Mouse (Mus musculus) cerebellum, adult 9-11 months (tissue): ENCODE results near the gene Pbx1.
A peak's percentile ranks its signal among the peaks of the same experiment; 100 is the strongest.

Experiments
- DNase-seq: peaks from one replicate; pipeline ENCODE4 v3.0.0; 2022

The Pbx1 gene

GRCm38 (mm10) chr1:168341368-168341767 is 90.7 kb downstream of the Pbx1 start:
- no peak for DNase-seq

GRCm38 (mm10) chr1:168336238-168336818 is 95.7 kb downstream of the Pbx1 start:
- DNase-seq = no peak

DNA sequence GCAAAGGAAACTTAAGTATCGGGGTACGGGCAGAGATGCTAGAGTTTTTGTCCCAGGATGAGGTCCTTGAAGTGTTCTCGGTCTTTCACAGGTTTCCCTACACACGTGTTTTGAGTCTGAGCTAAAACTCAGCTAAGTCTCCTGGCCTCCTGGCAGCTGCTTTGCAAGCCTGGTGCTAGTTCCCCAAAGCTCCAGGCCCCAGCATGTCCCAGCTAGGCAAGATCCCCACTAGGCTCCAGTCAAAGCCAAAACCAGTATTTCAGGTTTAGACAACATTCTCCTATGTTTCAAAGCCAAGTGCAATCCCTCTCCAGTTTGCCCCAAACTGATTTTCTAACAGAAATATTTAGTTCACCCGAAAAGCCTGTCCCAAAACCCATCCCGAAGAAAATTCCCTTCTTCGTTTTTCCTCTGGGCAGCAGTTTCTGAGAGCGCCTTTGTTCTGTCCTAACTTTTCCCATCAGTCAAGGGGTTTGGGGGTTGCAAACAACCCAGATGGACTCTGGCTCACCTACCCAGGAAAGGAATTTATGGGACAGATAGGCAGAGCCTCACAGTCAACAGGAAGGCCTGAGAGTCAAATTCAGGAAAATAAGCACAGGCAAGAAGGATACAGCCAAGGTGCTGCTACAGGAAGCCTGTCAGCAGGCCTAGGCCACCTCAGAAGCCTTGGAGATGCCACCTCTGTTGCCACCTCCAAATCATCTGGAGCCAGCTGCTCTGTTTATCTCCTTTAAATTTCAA is 97.1 kb downstream of the Pbx1 start:
- DNase-seq = no peak

DNA sequence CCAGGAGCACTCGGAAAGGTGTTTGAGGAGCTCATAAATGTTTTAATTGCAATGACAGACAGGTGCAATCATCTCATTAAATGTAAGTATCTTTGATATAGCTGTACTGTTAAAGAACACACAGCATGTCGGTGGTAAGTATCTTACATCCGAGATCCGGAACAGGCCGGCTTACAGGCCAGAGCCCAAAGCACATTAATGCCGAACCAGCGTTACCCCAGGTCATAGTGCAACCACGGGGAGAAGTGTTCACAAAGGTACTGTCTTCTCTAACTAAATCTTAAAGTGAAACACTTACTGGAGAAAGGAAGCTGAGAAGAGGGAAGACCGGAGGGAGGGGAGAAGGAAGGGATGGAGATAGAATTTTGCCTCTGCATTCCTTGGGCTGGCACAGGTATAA is 100.0 kb downstream of the Pbx1 start:
- DNase-seq = no peak

DNA sequence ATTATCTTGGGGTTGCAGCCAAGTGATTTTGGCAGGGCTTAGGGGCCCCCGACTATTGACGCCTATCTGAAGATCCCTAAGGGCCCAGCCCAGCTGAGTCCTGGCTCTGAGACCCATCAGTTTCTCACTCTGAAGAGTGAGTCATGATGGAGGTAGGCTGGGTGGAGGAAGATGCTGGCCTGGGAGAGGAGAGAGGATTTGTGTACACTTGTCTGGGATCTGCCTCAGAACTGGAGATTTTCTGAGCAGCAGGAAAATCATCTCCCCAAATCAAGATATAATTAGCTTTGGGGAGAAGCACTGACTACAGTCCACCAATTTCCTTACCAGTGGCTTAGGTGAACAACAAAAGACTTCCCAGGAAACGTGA is 103.8 kb downstream of the Pbx1 start:
- DNase-seq = no peak

DNA sequence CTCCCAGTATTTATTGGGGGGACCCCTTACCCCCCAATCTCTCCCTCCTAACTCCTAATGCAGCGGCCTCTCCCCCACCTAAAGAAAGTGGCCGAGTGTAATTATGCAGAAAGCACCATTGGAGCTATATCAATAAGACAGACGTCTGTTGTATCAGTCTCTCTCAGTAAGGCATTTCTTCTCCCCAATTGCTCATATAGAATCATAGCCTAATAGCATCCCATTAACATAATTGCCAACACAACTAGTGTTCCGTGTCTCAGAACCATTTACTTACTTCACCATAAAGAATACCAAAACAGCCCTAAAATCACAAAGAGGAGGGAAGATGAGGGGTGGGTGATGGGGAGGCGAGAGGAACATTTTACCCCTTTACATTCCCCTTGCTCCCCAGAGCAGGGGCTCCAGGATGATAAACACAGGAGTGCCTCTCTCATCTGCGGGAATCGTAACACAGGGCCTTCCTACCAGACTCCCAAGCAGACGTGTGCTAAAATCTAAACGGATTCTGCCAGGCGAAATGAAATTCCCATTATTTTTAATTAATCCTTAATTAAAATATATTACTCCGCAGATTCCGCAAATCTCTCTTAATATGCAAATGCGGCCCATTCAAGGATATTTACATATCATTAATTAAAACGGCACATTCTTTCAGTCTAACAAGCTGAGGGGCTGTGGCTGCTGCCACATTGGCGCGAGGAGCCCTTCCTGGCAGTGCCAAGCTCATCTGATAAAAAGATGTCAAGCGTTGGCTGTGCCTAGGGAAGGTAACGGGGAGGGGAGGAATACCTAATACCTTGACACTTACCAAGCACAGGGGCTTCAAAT is 104.5 kb downstream of the Pbx1 start:
- DNase-seq = no peak

DNA sequence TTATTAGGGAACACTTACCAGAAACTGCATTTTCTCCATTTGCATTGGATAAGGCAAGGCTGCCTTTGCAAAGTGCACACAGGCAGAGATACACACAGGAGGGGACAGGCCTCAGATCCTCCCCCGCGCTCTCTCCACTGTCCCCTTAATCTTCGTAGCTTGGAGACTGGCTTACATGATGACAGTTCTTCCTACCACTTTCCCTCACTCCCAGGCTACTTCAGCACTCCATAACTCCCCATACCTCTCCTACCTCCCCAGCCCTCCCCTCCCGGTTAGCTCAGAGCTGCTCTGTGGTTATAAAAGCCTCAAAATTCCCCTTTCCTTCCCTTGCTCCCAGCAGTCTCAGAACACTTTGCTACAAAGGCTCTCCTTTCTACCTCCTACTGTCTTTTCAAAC is 106.3 kb downstream of the Pbx1 start:
- no peak for DNase-seq

DNA sequence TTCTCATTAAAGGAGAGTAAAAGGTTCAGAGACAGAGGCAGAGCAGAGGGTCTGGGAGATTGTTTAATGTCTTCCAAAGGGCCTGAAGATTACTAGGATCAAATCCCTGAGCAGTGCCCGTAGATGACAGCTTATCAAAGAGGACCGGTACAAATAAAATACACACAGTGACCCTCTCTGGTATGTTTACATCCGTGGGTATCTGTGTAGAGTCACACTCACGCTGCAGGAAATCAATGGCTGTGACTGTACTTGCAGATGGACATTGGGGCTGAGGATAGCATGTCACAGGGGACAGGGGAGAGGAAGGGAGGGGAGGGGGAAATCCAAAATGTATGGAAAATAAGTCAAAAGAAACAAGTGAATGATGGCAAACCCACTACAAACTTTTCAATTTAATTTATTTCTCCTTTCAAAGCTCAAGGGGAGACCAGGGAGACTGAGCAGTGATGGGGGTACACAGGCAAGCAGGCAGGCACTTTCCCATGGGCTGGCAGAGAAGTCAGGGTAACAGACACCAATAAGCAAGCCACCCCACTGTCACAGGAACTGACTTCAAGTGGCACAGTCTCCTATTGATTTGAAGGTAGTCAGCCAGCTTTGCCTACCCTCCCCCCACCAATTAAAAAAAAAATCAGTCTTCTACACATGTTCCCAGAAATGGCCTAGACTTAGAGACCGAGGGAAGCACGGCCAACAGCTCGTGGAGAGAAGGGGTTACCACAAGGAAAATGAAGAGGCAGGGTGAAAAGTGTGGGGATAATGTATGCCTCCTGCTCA is 107.6 kb downstream of the Pbx1 start:
- no peak for DNase-seq

GRCm38 (mm10) chr1:168323436-168324108 is 108.5 kb downstream of the Pbx1 start:
- no peak for DNase-seq

DNA sequence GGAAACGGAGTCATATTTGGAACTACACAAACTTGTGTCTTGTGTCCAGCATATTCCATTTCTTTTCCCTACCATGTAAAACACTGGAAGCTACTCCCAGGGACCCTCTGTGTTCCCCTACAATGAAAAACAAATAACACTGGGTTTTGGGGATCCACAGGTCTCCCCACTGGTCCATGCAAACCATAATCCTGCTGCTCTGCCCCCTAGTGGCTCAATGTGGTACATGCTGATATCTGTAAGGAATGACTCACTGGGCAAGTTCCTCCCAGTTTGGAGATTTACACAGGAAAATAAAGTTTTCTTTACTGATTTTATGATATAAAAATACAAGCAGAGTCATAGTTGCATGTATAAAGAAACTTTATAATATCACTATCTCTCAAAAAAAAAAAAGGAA is 109.2 kb downstream of the Pbx1 start:
- no peak for DNase-seq

- DNase-seq = no peak
Measured at GRCm38 (mm10) chr1:168319695-168320094, 112.4 kb downstream of the Pbx1 start.

DNA sequence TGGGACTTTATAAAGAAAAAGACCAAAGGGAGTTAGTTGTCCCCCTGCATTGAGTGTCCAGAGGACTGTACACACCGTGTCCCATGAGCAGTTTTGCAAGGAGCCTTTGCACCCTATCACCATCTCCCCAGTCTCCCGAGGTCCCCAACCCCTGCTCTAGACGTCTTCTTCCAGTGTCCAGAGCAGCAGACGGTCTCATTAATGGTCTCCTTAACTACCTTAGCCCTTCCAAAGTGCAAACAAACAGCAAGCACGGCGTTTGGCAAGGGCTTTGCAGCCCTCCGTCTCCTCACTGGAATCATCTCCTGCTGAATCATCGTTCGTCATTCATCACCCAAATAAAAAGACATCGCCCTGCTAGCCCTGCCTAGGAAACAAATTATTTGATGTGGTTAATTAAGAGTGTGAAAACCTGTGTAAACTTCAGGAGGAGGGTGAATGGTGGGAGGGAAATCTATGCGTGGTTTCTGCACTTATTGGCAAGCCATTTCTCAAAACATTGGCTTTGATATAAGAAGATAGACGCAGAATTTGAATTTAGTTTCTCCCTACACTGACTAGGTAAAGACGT is 113.1 kb downstream of the Pbx1 start:
- DNase-seq = no peak

GRCm38 (mm10) chr1:168313772-168314171 is 118.3 kb downstream of the Pbx1 start:
- no peak for DNase-seq

- DNase-seq = no peak
Measured at GRCm38 (mm10) chr1:168312710-168313447, 119.2 kb downstream of the Pbx1 start.

DNA sequence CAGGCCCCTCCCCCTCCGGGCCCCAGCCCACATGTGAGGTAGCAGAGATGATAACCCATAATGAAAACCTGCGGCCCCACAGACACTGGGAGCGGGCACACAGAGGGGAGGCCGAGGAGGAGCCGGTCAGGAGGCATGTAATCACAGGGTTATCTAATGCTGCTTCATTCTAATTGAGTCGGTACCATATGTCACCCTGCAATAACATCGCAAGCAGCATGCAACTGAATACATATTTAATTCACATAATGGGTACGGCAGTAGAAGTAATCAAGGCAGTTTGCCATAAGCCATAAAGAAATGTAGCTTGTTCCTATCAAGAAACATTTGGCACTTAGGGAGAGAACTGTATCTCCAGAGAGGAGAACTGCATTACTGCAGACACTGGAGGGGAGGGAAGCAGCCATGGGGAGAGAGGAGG is 123.0 kb downstream of the Pbx1 start:
- peak; percentile 18 for DNase-seq

DNA sequence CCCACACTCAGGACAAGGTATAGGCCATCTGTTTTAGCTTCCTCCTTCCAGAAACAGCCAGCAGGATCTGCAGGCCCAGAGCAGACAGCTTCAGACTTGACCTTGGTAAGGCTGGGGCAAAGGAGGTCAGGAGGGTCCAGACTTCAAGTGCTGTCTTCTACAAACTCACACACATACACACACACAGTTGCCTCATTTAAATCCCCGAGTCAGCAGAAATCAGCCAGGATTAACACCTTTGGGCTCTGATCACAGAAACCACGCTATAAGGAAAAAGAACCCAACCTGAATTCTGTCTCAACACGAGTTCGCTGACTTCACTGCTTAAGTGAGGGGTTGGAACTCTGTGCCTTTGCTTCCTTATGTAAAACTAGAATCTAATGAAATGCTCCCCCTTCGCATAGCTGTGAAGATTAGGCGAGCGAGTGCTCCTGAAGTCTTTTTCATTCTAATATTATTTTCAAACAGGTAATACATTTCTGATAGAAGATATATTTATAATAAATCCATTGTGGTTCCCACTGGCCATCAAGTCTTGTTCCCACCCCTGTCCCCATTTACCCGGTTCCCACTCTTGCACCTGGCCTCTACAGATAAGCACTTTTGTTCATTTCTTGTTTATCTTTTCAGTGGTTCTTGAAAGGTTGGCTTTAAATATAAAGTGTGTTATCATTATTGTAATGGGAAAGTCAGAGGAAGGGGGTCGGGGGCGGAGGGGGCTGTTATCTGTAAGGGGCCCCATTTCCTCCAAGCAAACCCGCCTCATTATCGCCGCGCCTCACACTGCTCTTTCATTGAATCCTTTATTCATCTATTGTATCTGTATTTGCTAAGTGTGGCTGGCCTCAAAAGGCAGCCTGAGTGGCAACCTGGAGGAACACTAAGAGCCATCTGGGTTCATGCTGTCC is 124.5 kb downstream of the Pbx1 start:
- DNase-seq = peak; percentile 24

GRCm38 (mm10) chr1:168300505-168300904 is 131.6 kb downstream of the Pbx1 start:
- DNase-seq = no peak

DNA sequence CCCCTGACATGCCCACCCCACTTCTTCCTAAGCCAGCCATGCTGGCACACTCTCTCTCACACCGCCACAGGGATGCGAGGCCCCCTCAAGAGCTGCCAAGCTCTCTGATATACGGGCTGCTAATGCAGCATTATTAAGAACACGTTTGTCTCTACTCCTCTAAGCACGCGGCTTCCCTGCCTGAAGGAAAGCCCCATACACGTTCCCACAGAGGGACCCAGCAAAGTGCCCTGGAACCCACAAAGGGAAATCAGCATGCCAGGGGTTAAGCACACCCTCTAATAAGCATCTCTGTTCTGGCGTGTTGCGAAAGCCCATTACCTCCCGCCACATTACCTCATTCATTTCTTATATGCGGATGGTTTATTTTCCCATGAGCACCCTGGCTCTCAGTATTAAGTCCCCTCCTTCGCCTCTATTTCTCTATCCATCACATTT is 132.1 kb downstream of the Pbx1 start:
- DNase-seq = no peak

- DNase-seq = no peak
Measured at GRCm38 (mm10) chr1:168299181-168299580, 132.9 kb downstream of the Pbx1 start.

- DNase-seq = no peak
Measured at GRCm38 (mm10) chr1:168296290-168296689, 135.8 kb downstream of the Pbx1 start.
